Mouse (Mus musculus): ENCODE measurements at regions not wholly inside any gene's neighbourhood (a gene's known extent, or its start where the extent isn't known, plus 50 kb on each side); places are given as distances from the start of the nearest gene placed in this dataset.

GRCm38 (mm10) chr7:117285985-117286384 is 94.8 kb upstream of the Xylt1 start:
- TF ChIP-seq CTCF (conservative IDR thresholded peaks at IDR 0.05; ENCODE audit: low read length) (no peak), NANOG (IDR thresholded peaks at IDR 0.05; ENCODE audit: borderline replicate concordance, low read length) (no peak)

All from E14TG2a.4 (cell line).